Mouse (Mus musculus): ENCODE results near the gene Fam45a.

- TF ChIP-seq TAL1 (IDR thresholded peaks at IDR 0.05; ENCODE audit: low read length), result no peak
- TF ChIP-seq GATA1 (IDR thresholded peaks at IDR 0.05; ENCODE audit: low read length), result no peak
Observed at GRCm38 (mm10) chr19:60860868-60861700, 49.7 kb downstream of the Fam45a start, which contains the start of gene Sfxn4.
